Mouse (Mus musculus) embryonic facial prominence, embryonic 15.5 days (tissue): ENCODE data around the gene Smpdl3b. TPM values are rescaled to one million over a fixed set of nuclear protein-coding genes. Genes with fewer than 3 reads are reported as not detected.

ENCODE experiments used
- polyA plus RNA-seq: library from polyadenylated mRNA; unstranded; fragments of >200 nt; fragmentation: Nextera tagmentation; extraction: Ambion mirVana; gene quantifications from 2 replicates; pipeline ENCODE4 v1.2.1, GENCODE M21; 2015

Smpdl3b gene
- polyA plus RNA-seq, 1 experiment from 2014 or later = 6.6 TPM

Other genes starting within 250 kb of the Smpdl3b start
- 11.4 and 12.0 TPM in 2 replicates for gene Sesn2, start 246.8 kb downstream of the Smpdl3b start, polyA plus RNA-seq
- 890 and 897 TPM in 2 replicates for gene Atpif1, start 223.6 kb downstream of the Smpdl3b start, polyA plus RNA-seq
- 138 and 149 TPM in 2 replicates for gene Dnajc8, start 221.7 kb downstream of the Smpdl3b start, polyA plus RNA-seq
- 1.3 and 1.4 TPM in 2 replicates for gene Ptafr, start 193.2 kb downstream of the Smpdl3b start, polyA plus RNA-seq
- 24.7 and 25.4 TPM in 2 replicates for gene Eya3, start 118.3 kb downstream of the Smpdl3b start, polyA plus RNA-seq
- 5.7 and 6.6 TPM in 2 replicates for gene Xkr8, start 24.7 kb downstream of the Smpdl3b start, polyA plus RNA-seq
- gene Rpa2, start 11.1 kb upstream of the Smpdl3b start, polyA plus RNA-seq = 94.7 and 95.3 TPM in 2 replicates
- gene Themis2, start 39.1 kb upstream of the Smpdl3b start, polyA plus RNA-seq = 1.4 and 2.2 TPM in 2 replicates
- gene Ppp1r8, start 85.9 kb upstream of the Smpdl3b start, polyA plus RNA-seq = 51.3 and 55.2 TPM in 2 replicates
- gene Stx12, start 127.3 kb upstream of the Smpdl3b start, polyA plus RNA-seq = 59.4 and 61.4 TPM in 2 replicates
- 47.3 and 47.9 TPM in 2 replicates for gene Fam76a, start 165.3 kb upstream of the Smpdl3b start, polyA plus RNA-seq
- 0.55 and 0.65 TPM in 2 replicates for gene Fgr, start 216.8 kb upstream of the Smpdl3b start, polyA plus RNA-seq